Comparison of ENCODE assay signal across 8 mouse cellular contexts in genomic region chr13:108215231-108215780, GRCm38 (mm10). TPM values are rescaled to one million over a fixed set of nuclear protein-coding genes. Genes with fewer than 3 reads are reported as not detected.
DNase-seq lines count a peak whose midpoint lies in the region; ATAC-seq and TF ChIP-seq lines count a peak whose summit lies in the region.

No protein-coding gene starts in this region.

- WGBS in spleen, adult 2 months = 3% methylated on average over 12 of the region's 12 CpGs
- 2% methylated on average over 12 of the region's 12 CpGs for WGBS in embryonic facial prominence, embryonic 14.5 days
- WGBS in kidney, adult 2 months = 6% methylated on average over 12 of the region's 12 CpGs
- 2% methylated on average over 12 of the region's 12 CpGs for WGBS in midbrain, embryonic 12.5 days

- no peak overlapping the region for H3K27ac ChIP-seq in spleen, adult 2 months (ENCODE audit: insufficient read depth, low read length)
- H3K27ac ChIP-seq in embryonic facial prominence, embryonic 14.5 days (replicated peaks; ENCODE audit: low read depth, low read length) = no peak overlapping the region
- H3K27ac ChIP-seq in kidney, adult 2 months (ENCODE audit: insufficient read depth, low read depth, low read length) = peak overlapping the region; percentile 84
- no peak overlapping the region for H3K27ac ChIP-seq in midbrain, embryonic 12.5 days (replicated peaks)

- peak overlapping the region; percentile 65; the same call in 1 of the 2 replicates for H3K9ac ChIP-seq in embryonic facial prominence, embryonic 14.5 days (ENCODE audit: low read depth, low read length)
- H3K9ac ChIP-seq in midbrain, embryonic 12.5 days (replicated peaks) = peak overlapping the region; percentile 68; the same call in 1 of the 2 replicates

- no peaks in the 10 kb centered on the region for H3K9me3 ChIP-seq in embryonic facial prominence, embryonic 14.5 days (ENCODE audit: control insufficient read depth, low read length)
- no peaks in the 10 kb centered on the region for H3K9me3 ChIP-seq in midbrain, embryonic 12.5 days

- no peak for ATAC-seq in embryonic facial prominence, embryonic 14.5 days (ENCODE audit: low read depth)
- ATAC-seq in midbrain, embryonic 12.5 days (ENCODE audit: low FRiP score, low read depth) = no peak

- peaks cover 11% of the 10 kb centered on the region for H3K27me3 ChIP-seq in spleen, adult 2 months (ENCODE audit: control insufficient read depth, insufficient read depth, low read length)
- peaks cover 48% of the 10 kb centered on the region for H3K27me3 ChIP-seq in embryonic facial prominence, embryonic 14.5 days (replicated peaks; ENCODE audit: control insufficient read depth, insufficient read depth, low read length)
- no peaks in the 10 kb centered on the region for H3K27me3 ChIP-seq in kidney, adult 2 months (replicated peaks; ENCODE audit: control insufficient read depth, insufficient read depth, low read length)
- peaks cover 52% of the 10 kb centered on the region for H3K27me3 ChIP-seq in midbrain, embryonic 12.5 days

- H3K4me3 ChIP-seq in spleen, adult 2 months (ENCODE audit: extremely low read depth, insufficient read depth, insufficient read length) = peak overlapping the region; percentile 71
- H3K4me3 ChIP-seq in embryonic facial prominence, embryonic 14.5 days (ENCODE audit: low read depth, low read length) = peak overlapping the region; percentile 76
- peak overlapping the region; percentile 95 for H3K4me3 ChIP-seq in kidney, adult 2 months (ENCODE audit: insufficient read depth, low read depth, low read length)
- H3K4me3 ChIP-seq in midbrain, embryonic 12.5 days = peak overlapping the region; percentile 79

- peak overlapping the region; percentile 100 for H3K4me2 ChIP-seq in embryonic facial prominence, embryonic 14.5 days (ENCODE audit: low read depth, low read length)
- H3K4me2 ChIP-seq in midbrain, embryonic 12.5 days (replicated peaks) = peak overlapping the region; percentile 100

- no peak for TF ChIP-seq POLR2A in spleen, adult 2 months (IDR thresholded peaks at IDR 0.05; ENCODE audit: low read depth, low read length)
- no peak for TF ChIP-seq POLR2A in kidney, adult 2 months (IDR thresholded peaks at IDR 0.05; ENCODE audit: low read depth, low read length)

- no peaks in the 10 kb centered on the region for H3K36me3 ChIP-seq in spleen, adult 2 months (ENCODE audit: control insufficient read depth, insufficient read depth, low read length)
- no peaks in the 10 kb centered on the region for H3K36me3 ChIP-seq in embryonic facial prominence, embryonic 14.5 days (ENCODE audit: control insufficient read depth, insufficient read depth, low read length)
- H3K36me3 ChIP-seq in kidney, adult 2 months (ENCODE audit: control insufficient read depth, insufficient read depth, low read length) = no peaks in the 10 kb centered on the region
- H3K36me3 ChIP-seq in midbrain, embryonic 12.5 days = no peaks in the 10 kb centered on the region

- DNase-seq in spleen, adult 2 months (ENCODE audit: low read depth in 1 of 2, low spot score in 2 of 2) = no peak
- DNase-seq in spleen, postnatal 14 days (ENCODE audit: low spot score in 2 of 2) = no peak
- DNase-seq in embryonic facial prominence, embryonic 14.5 days (ENCODE audit: low spot score) = peak; percentile 8
- peak; percentile 55 for DNase-seq in kidney, adult 2 months
- no peak for DNase-seq in urinary bladder, adult 18-20 months (ENCODE audit: low spot score in 2 of 2)
- DNase-seq in right cerebral cortex, postnatal 14 days = no peak
- no peak for DNase-seq in spleen, adult 18-20 months

- TF ChIP-seq CTCF in spleen, adult 2 months (IDR thresholded peaks at IDR 0.05; ENCODE audit: extremely low read depth, insufficient read depth, insufficient read length, insufficient replicate concordance) = no peak
- no peak for TF ChIP-seq CTCF in kidney, adult 2 months (conservative IDR thresholded peaks at IDR 0.05; ENCODE audit: insufficient read depth, insufficient read length, low read depth, low read length)

- H3K4me1 ChIP-seq in spleen, adult 2 months (ENCODE audit: control insufficient read depth, insufficient read depth, insufficient read length) = peaks cover 7% of the 10 kb centered on the region
- H3K4me1 ChIP-seq in embryonic facial prominence, embryonic 14.5 days (ENCODE audit: control insufficient read depth, insufficient read depth, low read length) = peaks cover 7% of the 10 kb centered on the region; the same call in 1 of the 2 replicates
- peaks cover 16% of the 10 kb centered on the region for H3K4me1 ChIP-seq in kidney, adult 2 months (ENCODE audit: control insufficient read depth, insufficient read depth, low read length)
- H3K4me1 ChIP-seq in midbrain, embryonic 12.5 days = peaks cover 19% of the 10 kb centered on the region; the same call in 1 of the 2 replicates

RNA-seq across cellular contexts. Expression of gene Elovl7, which starts 1.1 kb away (rescaled TPM):
- polyA plus RNA-seq in spleen, adult 2 months (2012; rRNA removed) = 0.29 and 0.37 TPM in 2 replicates
- polyA plus RNA-seq in embryonic facial prominence, embryonic 14.5 days (2014; fragmentation: Nextera tagmentation; extraction: Ambion mirVana) = 4.1 and 4.2 TPM in 2 replicates
- 17.2 and 20.9 TPM in 2 replicates for polyA plus RNA-seq in kidney, adult 2 months (2012; rRNA removed)
- 0.52 and 0.85 TPM in 2 replicates for polyA plus RNA-seq in midbrain, embryonic 12.5 days (2016; fragmentation: Nextera tagmentation; extraction: Ambion mirVana)

RNA-seq across cellular contexts. Expression of gene Ercc8, which starts 56.8 kb away (rescaled TPM):
- polyA plus RNA-seq in spleen, adult 2 months (2012; rRNA removed) = 5.2 and 5.7 TPM in 2 replicates
- polyA plus RNA-seq in embryonic facial prominence, embryonic 14.5 days (2014; fragmentation: Nextera tagmentation; extraction: Ambion mirVana) = 16.1 and 17.0 TPM in 2 replicates
- 6.4 TPM in 2 replicates for polyA plus RNA-seq in kidney, adult 2 months (2012; rRNA removed)
- 21.2 and 23.2 TPM in 2 replicates for polyA plus RNA-seq in midbrain, embryonic 12.5 days (2016; fragmentation: Nextera tagmentation; extraction: Ambion mirVana)

RNA-seq across cellular contexts. Expression of gene Ndufaf2, which starts 56.9 kb away (rescaled TPM):
- polyA plus RNA-seq in spleen, adult 2 months (2012; rRNA removed) = 1.4 and 2.0 TPM in 2 replicates
- polyA plus RNA-seq in embryonic facial prominence, embryonic 14.5 days (2014; fragmentation: Nextera tagmentation; extraction: Ambion mirVana) = 62.6 and 65.2 TPM in 2 replicates
- polyA plus RNA-seq in kidney, adult 2 months (2012; rRNA removed) = 8.6 and 17.6 TPM in 2 replicates
- polyA plus RNA-seq in midbrain, embryonic 12.5 days (2016; fragmentation: Nextera tagmentation; extraction: Ambion mirVana) = 72.7 and 74.7 TPM in 2 replicates

Comparison
In these comparisons a context has a peak if more than half of its experiments do, and no peak if none do; other contexts are left out.
1. DNase-seq: peak in embryonic facial prominence, embryonic 14.5 days (single experiment) and kidney, adult 2 months (single experiment); none in spleen, adult 2 months (0 of 2), spleen, postnatal 14 days (0 of 2), urinary bladder, adult 18-20 months (0 of 2), right cerebral cortex, postnatal 14 days (single experiment) and spleen, adult 18-20 months (0 of 2).
2. Peak in every context shown above with its lines, with median percentiles within 50 percentile points of each other: H3K4me3 ChIP-seq.